Mouse (Mus musculus) small intestine, adult 2 months (tissue): ENCODE measurements at regions not wholly inside any gene's neighbourhood (a gene's known extent, or its start where the extent isn't known, plus 50 kb on each side); places are given as distances from the start of the nearest gene placed in this dataset.

Source experiments
- H3K27ac ChIP-seq: fragments of 200-500 bp; 2 replicates; pipeline ENCODE4 v1.5.1; 2012; ENCODE audit warnings: low read depth, low read length, control low read depth, inconsistent platforms; ENCODE audit not compliant: insufficient read depth
- H3K27me3 ChIP-seq: fragments of 200-500 bp; 2 replicates; pipeline ENCODE4 v1.6.1; 2012; ENCODE audit warnings: mild to moderate bottlenecking, moderate library complexity, low read length, inconsistent platforms; ENCODE audit not compliant: control insufficient read depth, insufficient read depth
- H3K36me3 ChIP-seq: fragments of 200-500 bp; 2 replicates; pipeline ENCODE4 v1.6.1; 2012; ENCODE audit warnings: mild to moderate bottlenecking, low read length, control low read depth, inconsistent platforms; ENCODE audit not compliant: control insufficient read depth, insufficient read depth
- H3K4me1 ChIP-seq: fragments of 200-500 bp; 2 replicates; pipeline ENCODE4 v1.6.1; 2012; ENCODE audit warnings: low read length, inconsistent platforms, mixed read lengths; ENCODE audit not compliant: control insufficient read depth, insufficient read depth, insufficient read length
- H3K4me3 ChIP-seq: fragments of 200-500 bp; 2 replicates; pipeline ENCODE4 v1.5.1; 2012; ENCODE audit warnings: low read depth, mild to moderate bottlenecking, control low read depth, inconsistent platforms, low read length, moderate library complexity
- CTCF ChIP-seq: fragments of 200-500 bp; IDR thresholded peaks from 2 replicates; pipeline ENCODE4 v1.5.1; 2012; ENCODE audit warnings: low read depth, mild to moderate bottlenecking, control low read depth, inconsistent platforms, low read length, moderate library complexity, mixed read lengths; ENCODE audit not compliant: insufficient replicate concordance, insufficient read length; ENCODE audit errors: extremely low read depth
- POLR2A ChIP-seq: fragments of 200-500 bp; IDR thresholded peaks from 2 replicates; pipeline ENCODE4 v1.6.1; 2012; ENCODE audit warnings: low read depth, mild to moderate bottlenecking, control low read depth, inconsistent platforms, low read length, moderate library complexity
- WGBS: fragments of 180-500 bp; shearing (Covaris S2); methylation state at CpG from one replicate; pipeline ENCODE4 v1.1.7; 2018; 5-methylcytosine and 5-hydroxymethylcytosine counted together

DNA sequence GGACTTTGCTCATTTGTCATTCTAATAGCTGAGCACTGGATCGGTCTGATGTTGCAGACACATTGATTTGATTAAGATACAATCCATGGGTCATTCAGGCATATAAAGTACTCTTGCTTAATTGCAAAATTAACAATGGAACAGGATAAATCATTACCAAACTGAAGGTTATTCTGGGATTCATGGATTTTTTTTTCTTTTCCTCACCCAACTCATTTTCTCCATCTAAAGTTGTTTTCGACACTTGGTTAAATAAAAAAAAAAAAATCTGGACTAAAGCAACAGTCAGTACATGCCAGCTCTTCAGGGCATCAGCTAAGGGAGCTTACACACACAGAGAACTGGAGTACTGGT lies 169.8 kb upstream of the Lpp start:
- Histone ChIP-seq H3K36me3 (no peaks in the 10 kb centered on the region), H3K27me3 (no peaks in the 10 kb centered on the region), H3K4me1 (peaks cover 4% of the 10 kb centered on the region), H3K4me3 (no peak overlapping the region), H3K27ac (no peak overlapping the region)
- 53% methylated on average over 2 of the region's 2 CpGs for WGBS
- no peak for TF ChIP-seq CTCF
- TF ChIP-seq POLR2A: no peak

DNA sequence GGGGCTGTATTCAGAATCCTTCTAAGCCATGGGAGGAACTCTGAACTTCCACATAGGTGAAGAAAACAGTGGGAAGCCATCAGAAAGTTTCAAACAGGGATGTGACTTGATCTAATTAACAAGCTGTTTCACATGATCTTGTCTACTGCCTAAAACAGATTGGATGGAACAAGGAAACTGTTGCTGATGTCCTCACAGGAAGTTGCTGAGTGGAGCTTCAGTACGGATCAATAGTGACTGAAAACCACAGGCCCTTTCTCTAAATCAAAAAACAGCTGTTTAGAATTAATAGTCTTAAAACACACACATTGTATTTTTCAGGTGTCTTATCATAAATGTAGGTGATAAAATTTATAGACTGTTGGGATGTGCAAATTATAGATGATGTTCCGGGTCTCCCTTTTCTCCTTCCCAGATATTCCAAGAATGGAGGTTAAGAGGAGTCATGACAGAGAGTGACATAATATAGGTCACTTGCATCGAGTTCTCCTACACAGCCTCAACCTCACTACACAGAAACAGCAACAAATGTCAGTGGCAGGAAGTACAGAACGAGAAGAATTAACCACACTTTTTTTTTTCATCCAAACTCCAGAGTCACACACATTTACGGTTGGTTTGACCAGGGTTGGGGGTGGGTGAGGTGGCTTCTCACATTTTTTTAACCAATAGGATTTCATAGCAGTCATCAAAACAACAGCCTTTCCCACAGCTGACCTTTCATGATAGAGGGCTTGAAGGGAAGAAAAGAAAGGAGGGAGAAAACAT lies 170.4 kb upstream of the Lpp start:
- Histone ChIP-seq H3K36me3 (no peaks in the 10 kb centered on the region), H3K27me3 (no peaks in the 10 kb centered on the region), H3K27ac (no peak overlapping the region; the same call in 1 of the 2 replicates), H3K4me3 (no peak overlapping the region), H3K4me1 (peaks cover 8% of the 10 kb centered on the region)
- TF ChIP-seq POLR2A (no peak), CTCF (no peak)
- WGBS: 45% methylated on average over 5 of the region's 5 CpGs

DNA sequence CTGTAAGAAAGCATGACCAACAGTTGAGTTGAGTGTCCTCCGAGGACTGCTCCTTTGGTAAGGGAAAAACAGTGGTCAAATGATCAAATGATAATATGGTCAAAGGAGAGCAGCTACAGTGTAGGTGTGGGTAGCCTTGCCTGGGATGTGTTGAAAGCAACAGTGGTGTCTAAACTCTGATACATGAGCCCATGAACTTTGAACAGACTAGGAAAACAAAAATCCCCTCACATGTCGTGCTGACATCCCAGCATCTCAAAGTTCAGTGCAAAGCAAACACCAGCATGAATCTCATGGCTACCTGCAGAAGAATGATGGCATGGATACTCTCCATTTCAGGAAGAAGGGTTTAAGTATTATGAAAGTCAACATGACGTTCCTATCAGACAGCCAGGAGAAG lies 171.3 kb upstream of the Lpp start:
- Histone ChIP-seq H3K4me1 (peaks cover 8% of the 10 kb centered on the region), H3K36me3 (no peaks in the 10 kb centered on the region), H3K27ac (no peak overlapping the region), H3K4me3 (no peak overlapping the region), H3K27me3 (no peaks in the 10 kb centered on the region)
- WGBS: 60% methylated on average over 3 of the region's 3 CpGs
- TF ChIP-seq CTCF: no peak
- no peak for TF ChIP-seq POLR2A

DNA sequence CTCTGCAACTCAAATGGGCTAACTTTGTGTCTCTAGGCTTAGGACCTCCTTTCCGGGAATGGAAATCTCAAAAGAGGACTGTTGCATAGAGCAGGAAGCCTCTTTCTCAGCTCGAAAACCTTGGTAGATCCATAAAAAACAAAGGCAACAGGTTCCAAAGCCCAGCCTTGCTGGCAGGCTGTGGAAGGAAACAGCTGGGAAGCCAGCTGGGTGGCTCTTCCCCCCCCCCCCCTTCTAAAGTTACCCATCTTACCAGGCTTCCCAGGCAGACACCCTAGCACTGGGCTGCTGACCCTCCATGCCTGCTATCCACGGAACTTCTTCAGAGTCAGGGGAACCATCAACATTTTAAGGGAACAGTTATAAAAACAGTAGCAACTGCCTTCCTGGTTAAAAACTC lies 172.7 kb upstream of the Lpp start:
- TF ChIP-seq POLR2A: no peak
- no peak for TF ChIP-seq CTCF
- Histone ChIP-seq H3K27ac (no peak overlapping the region), H3K36me3 (no peaks in the 10 kb centered on the region), H3K27me3 (no peaks in the 10 kb centered on the region), H3K4me3 (no peak overlapping the region), H3K4me1 (peaks cover 8% of the 10 kb centered on the region)
- WGBS: 77% methylated on average over 3 of the region's 3 CpGs

DNA sequence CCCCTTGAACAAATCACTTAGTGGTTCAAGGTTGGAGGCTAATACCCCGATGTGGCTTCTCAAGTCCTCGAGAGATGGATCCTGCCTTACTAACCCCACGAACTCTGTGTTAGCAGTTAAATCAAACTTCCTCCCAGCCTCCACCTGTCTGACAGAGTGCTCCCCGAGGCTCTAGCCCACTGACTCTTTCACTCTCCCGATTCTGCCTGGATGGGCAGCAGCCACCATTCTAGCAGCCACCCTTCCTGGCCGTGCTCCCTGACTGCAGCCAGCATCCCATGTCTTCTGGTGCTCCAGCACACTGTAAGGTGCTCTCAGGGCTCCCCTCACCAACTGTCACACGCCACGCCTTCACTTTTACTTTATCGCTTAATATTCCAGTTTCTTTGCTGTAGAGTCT lies 173.6 kb upstream of the Lpp start:
- Histone ChIP-seq H3K4me1 (peaks cover 8% of the 10 kb centered on the region), H3K4me3 (no peak overlapping the region), H3K27ac (no peak overlapping the region), H3K27me3 (no peaks in the 10 kb centered on the region), H3K36me3 (no peaks in the 10 kb centered on the region)
- TF ChIP-seq POLR2A (no peak), CTCF (no peak)
- 89% methylated on average over 9 of the region's 9 CpGs for WGBS

DNA sequence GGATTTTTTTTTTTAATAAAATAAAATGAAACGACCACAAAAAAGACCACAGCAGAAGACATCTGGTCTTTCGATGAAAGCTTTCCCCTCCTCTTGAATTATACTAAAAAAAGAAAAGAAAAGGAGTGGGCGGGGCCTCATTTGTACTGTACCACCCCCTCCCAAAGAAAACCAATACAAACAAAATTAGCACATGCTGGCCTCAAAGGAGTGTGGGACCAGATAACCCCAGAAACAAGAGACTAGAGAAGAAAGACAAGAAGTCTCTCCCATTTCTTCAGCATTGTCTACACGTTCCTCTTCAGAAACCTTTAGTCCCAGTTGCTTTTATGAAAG lies 174.5 kb upstream of the Lpp start:
- H3K4me1 ChIP-seq: peaks cover 8% of the 10 kb centered on the region
- no peak for TF ChIP-seq CTCF
- TF ChIP-seq POLR2A: no peak
- H3K4me3 ChIP-seq: no peak overlapping the region
- no peaks in the 10 kb centered on the region for H3K36me3 ChIP-seq
- no peak overlapping the region for H3K27ac ChIP-seq
- H3K27me3 ChIP-seq: no peaks in the 10 kb centered on the region
- 74% methylated on average over 4 of the region's 4 CpGs for WGBS

DNA sequence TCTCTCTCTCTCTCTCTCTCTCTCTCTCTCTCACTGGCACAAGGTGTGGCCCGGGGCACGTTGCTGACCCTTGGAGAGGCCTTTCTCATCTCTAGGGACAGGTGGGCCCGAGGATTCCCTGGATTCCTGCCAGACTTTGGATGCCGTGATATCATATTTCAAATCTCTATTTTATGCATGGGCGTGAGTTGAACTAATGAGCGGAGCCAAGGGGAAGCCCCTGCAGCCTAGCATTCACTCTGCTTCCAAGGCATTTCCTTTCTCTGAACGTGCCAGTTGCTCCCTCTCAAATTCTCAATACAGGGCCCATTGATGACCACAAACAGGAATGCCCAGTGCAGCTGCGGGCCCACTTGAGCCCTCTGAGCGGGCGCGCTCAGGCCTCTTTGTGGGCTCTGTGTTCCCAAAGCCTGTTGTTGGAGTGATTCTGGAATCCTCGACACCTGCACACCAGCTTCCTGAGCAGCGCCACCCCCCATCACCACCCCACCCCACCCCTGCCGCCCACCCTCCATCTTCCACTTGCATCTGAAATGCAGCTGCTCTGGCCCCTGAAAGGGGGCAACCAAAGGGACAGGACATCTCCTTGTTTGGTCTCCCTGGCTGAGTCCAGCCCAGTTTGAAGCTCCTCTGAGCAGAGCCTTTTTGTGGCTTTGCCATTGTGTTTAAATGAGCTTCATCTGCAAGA lies 175.0 kb upstream of the Lpp start:
- no peak overlapping the region for H3K27ac ChIP-seq
- no peak for TF ChIP-seq POLR2A
- TF ChIP-seq CTCF: no peak
- peaks cover 7% of the 10 kb centered on the region for H3K4me1 ChIP-seq
- H3K36me3 ChIP-seq: no peaks in the 10 kb centered on the region
- H3K4me3 ChIP-seq: no peak overlapping the region
- H3K27me3 ChIP-seq: no peaks in the 10 kb centered on the region
- 48% methylated on average over 14 of the region's 14 CpGs for WGBS
